Mouse (Mus musculus): Measurements from ENCODE around the gene Igf2bp2. TPM values are rescaled to one million over a fixed set of nuclear protein-coding genes. Genes with fewer than 3 reads are reported as not detected.
A peak's percentile ranks its signal among the peaks of the same experiment; 100 is the strongest.

Gene Igf2bp2
- polyA plus RNA-seq, 1 experiment, result 12.2 TPM

DNA sequence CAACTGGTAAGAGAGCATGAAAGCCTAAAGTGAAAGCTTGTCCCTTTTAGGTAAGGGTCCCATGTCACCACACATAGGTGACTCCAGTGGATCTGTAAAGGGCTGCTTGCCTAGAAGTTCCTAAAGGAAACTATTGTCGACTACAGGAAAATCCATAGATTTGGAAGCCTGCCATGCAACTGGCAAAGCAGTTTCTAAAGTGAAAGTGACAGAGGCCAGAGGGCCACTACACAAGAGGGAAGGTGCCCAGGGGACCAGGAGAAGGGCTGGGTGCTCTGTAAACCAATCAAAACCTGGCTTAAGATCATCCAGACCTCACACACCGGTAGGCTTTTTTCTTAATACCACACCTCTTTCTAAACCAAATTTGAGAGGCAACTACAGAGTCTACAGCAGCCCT, 12.7 kb downstream of the Igf2bp2 start:
- TF ChIP-seq E2F4 (IDR thresholded peaks at IDR 0.05; ENCODE audit: insufficient read depth) (no peak), POLR2AphosphoS2 (IDR thresholded peaks at IDR 0.05; ENCODE audit: insufficient read length, low read depth) (no peak), CEBPB (IDR thresholded peaks at IDR 0.05; ENCODE audit: insufficient read depth, poor library complexity, severe bottlenecking) (no peak), USF1 (IDR thresholded peaks at IDR 0.05; ENCODE audit: low read depth) (no peak), MYOG (IDR thresholded peaks at IDR 0.05; ENCODE audit: control insufficient read depth in 1 of 3, insufficient read depth in 1 of 3, insufficient read length in 2 of 3, low read depth in 2 of 3) (no peak), MAX (IDR thresholded peaks at IDR 0.05; ENCODE audit: low read depth) (no peak), TCF3 (IDR thresholded peaks at IDR 0.05; ENCODE audit: insufficient read length, low read depth) (no peak), MYOD1 (IDR thresholded peaks at IDR 0.05; ENCODE audit: control insufficient read depth in 1 of 3, insufficient read length in 2 of 3, low read depth in 2 of 3) (no peak), TCF12 (IDR thresholded peaks at IDR 0.05; ENCODE audit: insufficient read depth, poor library complexity, severe bottlenecking) (no peak), SRF (IDR thresholded peaks at IDR 0.05; ENCODE audit: control insufficient read depth, insufficient read length, low read depth) (no peak), REST (IDR thresholded peaks at IDR 0.05; ENCODE audit: insufficient read depth, insufficient read length) (no peak), POLR2A (IDR thresholded peaks at IDR 0.05; ENCODE audit: insufficient read length, low read depth) (no peak)
- no peaks in the 10 kb centered on the region for H3K27me3 ChIP-seq (ENCODE audit: control insufficient read depth, insufficient read depth, insufficient read length)
- no peak overlapping the region for H3ac ChIP-seq (ENCODE audit: control insufficient read depth, insufficient read length)
- H3K4me2 ChIP-seq (ENCODE audit: low read depth), result peak overlapping the region; percentile 34
- H3K79me2 ChIP-seq (ENCODE audit: control insufficient read depth, insufficient read depth), result peaks cover 61% of the 10 kb centered on the region
- H3K4me3 ChIP-seq, result no peak overlapping the region
- no peaks in the 10 kb centered on the region for H3K36me3 ChIP-seq (ENCODE audit: control insufficient read depth, insufficient read depth)

DNA sequence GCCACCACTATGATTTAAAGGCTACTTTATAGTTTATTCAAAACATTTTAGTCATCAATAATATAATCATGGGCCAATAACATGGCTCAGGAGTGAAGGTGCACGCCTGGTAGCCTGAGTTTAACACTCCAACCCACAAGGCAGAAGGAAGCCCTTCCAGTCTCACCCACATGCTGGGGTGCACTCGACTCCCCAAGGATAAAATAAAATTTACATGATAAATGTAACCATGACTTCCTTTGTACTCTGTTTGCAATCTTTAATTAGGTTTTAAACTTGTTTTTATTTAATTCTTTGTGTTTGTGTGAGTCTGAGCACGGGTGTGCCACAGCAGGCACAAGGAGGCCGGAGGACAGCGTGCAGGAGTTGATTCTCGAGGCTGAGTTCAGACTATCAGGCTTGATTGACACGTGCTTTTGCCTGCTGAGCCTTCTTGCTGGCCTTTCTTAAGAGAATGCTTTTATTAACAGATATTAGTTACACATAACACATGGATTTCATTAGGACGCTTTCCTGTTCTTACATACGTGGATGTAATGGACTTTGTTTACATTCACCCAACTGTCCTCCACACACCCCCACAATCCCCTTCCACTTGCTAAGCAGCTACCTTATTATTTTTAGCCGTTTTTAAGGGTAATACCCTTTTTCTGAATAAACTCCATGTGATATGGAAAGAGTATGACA, 13.3 kb downstream of the Igf2bp2 start:
- TF ChIP-seq POLR2A (IDR thresholded peaks at IDR 0.05; ENCODE audit: insufficient read length, low read depth) (no peak), SRF (IDR thresholded peaks at IDR 0.05; ENCODE audit: control insufficient read depth, insufficient read length, low read depth) (no peak), E2F4 (IDR thresholded peaks at IDR 0.05; ENCODE audit: insufficient read depth) (no peak), CEBPB (IDR thresholded peaks at IDR 0.05; ENCODE audit: insufficient read depth, poor library complexity, severe bottlenecking) (no peak), MYOD1 (IDR thresholded peaks at IDR 0.05; ENCODE audit: control insufficient read depth in 1 of 3, insufficient read length in 2 of 3, low read depth in 2 of 3) (no peak), REST (IDR thresholded peaks at IDR 0.05; ENCODE audit: insufficient read depth, insufficient read length) (no peak), MYOG (IDR thresholded peaks at IDR 0.05; ENCODE audit: control insufficient read depth in 1 of 3, insufficient read depth in 1 of 3, insufficient read length in 2 of 3, low read depth in 2 of 3) (no peak), POLR2AphosphoS2 (IDR thresholded peaks at IDR 0.05; ENCODE audit: insufficient read length, low read depth) (no peak)
- no peak overlapping the region for H3K4me3 ChIP-seq
- no peak overlapping the region for H3K4me2 ChIP-seq (ENCODE audit: low read depth)

DNA sequence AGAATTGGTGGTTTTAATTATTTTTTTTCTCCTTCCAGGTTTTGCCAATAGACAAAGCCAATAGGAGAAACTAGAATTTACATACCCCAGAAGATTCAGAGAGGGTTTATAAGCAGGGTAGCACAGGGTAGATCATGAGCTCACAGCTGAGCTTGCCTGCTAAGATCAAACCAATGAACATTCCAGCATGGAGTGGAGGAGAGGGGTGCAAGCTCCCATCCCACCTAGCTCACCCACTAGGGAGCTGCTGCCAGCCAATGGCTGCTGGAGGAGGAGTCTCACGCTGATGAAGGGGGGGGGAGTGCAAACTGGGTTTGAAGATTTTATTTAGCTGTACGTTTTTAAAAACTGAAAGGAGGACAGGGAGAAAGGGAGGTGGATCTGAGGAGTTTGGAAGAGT, 14.0 kb downstream of the Igf2bp2 start:
- Histone ChIP-seq H3K4me2 (ENCODE audit: low read depth) (no peak overlapping the region), H3ac (ENCODE audit: control insufficient read depth, insufficient read length) (no peak overlapping the region), H3K79me2 (ENCODE audit: control insufficient read depth, insufficient read depth) (peaks cover 51% of the 10 kb centered on the region), H3K4me3 (no peak overlapping the region), H3K36me3 (ENCODE audit: control insufficient read depth, insufficient read depth) (no peaks in the 10 kb centered on the region), H3K27me3 (ENCODE audit: control insufficient read depth, insufficient read depth, insufficient read length) (no peaks in the 10 kb centered on the region)
- TF ChIP-seq POLR2A (IDR thresholded peaks at IDR 0.05; ENCODE audit: insufficient read length, low read depth) (no peak), USF1 (IDR thresholded peaks at IDR 0.05; ENCODE audit: low read depth) (no peak), CEBPB (IDR thresholded peaks at IDR 0.05; ENCODE audit: insufficient read depth, poor library complexity, severe bottlenecking) (no peak), MYOG (IDR thresholded peaks at IDR 0.05; ENCODE audit: control insufficient read depth in 1 of 3, insufficient read depth in 1 of 3, insufficient read length in 2 of 3, low read depth in 2 of 3) (no peak), POLR2AphosphoS2 (IDR thresholded peaks at IDR 0.05; ENCODE audit: insufficient read length, low read depth) (no peak), TCF3 (IDR thresholded peaks at IDR 0.05; ENCODE audit: insufficient read length, low read depth) (no peak), MAX (IDR thresholded peaks at IDR 0.05; ENCODE audit: low read depth) (no peak), TCF12 (IDR thresholded peaks at IDR 0.05; ENCODE audit: insufficient read depth, poor library complexity, severe bottlenecking) (no peak), SRF (IDR thresholded peaks at IDR 0.05; ENCODE audit: control insufficient read depth, insufficient read length, low read depth) (no peak), REST (IDR thresholded peaks at IDR 0.05; ENCODE audit: insufficient read depth, insufficient read length) (no peak), MYOD1 (IDR thresholded peaks at IDR 0.05; ENCODE audit: control insufficient read depth in 1 of 3, insufficient read length in 2 of 3, low read depth in 2 of 3) (no peak), E2F4 (IDR thresholded peaks at IDR 0.05; ENCODE audit: insufficient read depth) (no peak)

More for the DNA sequence above, 13.3 kb downstream of the Igf2bp2 start:
- Histone ChIP-seq H3K36me3 (ENCODE audit: control insufficient read depth, insufficient read depth) (no peaks in the 10 kb centered on the region), H3ac (ENCODE audit: control insufficient read depth, insufficient read length) (no peak overlapping the region), H3K79me2 (ENCODE audit: control insufficient read depth, insufficient read depth) (peaks cover 57% of the 10 kb centered on the region), H3K27me3 (ENCODE audit: control insufficient read depth, insufficient read depth, insufficient read length) (no peaks in the 10 kb centered on the region)

DNA sequence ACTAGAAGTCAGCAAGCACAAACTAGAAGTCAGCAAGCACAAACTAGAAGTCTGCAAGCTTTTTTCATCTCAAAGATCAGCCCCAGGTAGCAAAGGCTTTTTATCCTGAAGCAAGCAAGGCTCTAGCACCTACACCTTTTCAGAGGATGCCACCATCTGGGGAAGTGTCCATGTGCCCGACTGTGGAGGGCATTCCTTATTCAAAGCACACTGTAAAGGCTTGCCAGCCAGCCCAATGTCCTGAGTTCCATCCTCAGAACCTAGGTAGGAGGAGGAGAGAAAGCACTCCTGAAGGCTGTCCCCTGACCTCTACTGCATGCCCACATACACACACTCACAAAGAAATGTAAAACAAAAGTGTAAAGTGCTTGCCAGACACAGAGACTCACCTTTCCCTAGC, 16.0 kb downstream of the Igf2bp2 start:
- TF ChIP-seq MYOD1 (IDR thresholded peaks at IDR 0.05; ENCODE audit: control insufficient read depth in 1 of 3, insufficient read length in 2 of 3, low read depth in 2 of 3) (no peak), SRF (IDR thresholded peaks at IDR 0.05; ENCODE audit: control insufficient read depth, insufficient read length, low read depth) (no peak), TCF3 (IDR thresholded peaks at IDR 0.05; ENCODE audit: insufficient read length, low read depth) (no peak), REST (IDR thresholded peaks at IDR 0.05; ENCODE audit: insufficient read depth, insufficient read length) (no peak), MYOG (IDR thresholded peaks at IDR 0.05; ENCODE audit: control insufficient read depth in 1 of 3, insufficient read depth in 1 of 3, insufficient read length in 2 of 3, low read depth in 2 of 3) (no peak), TCF12 (IDR thresholded peaks at IDR 0.05; ENCODE audit: insufficient read depth, poor library complexity, severe bottlenecking) (no peak), POLR2A (IDR thresholded peaks at IDR 0.05; ENCODE audit: insufficient read length, low read depth) (no peak), USF1 (IDR thresholded peaks at IDR 0.05; ENCODE audit: low read depth) (no peak), E2F4 (IDR thresholded peaks at IDR 0.05; ENCODE audit: insufficient read depth) (no peak), CEBPB (IDR thresholded peaks at IDR 0.05; ENCODE audit: insufficient read depth, poor library complexity, severe bottlenecking) (no peak), MAX (IDR thresholded peaks at IDR 0.05; ENCODE audit: low read depth) (no peak), POLR2AphosphoS2 (IDR thresholded peaks at IDR 0.05; ENCODE audit: insufficient read length, low read depth) (no peak)
- no peak overlapping the region for H3K4me3 ChIP-seq
- no peak overlapping the region for H3K4me2 ChIP-seq (ENCODE audit: low read depth)
- H3K27me3 ChIP-seq (ENCODE audit: control insufficient read depth, insufficient read depth, insufficient read length), result no peaks in the 10 kb centered on the region
- no peak overlapping the region for H3ac ChIP-seq (ENCODE audit: control insufficient read depth, insufficient read length)
- H3K79me2 ChIP-seq (ENCODE audit: control insufficient read depth, insufficient read depth), result peaks cover 57% of the 10 kb centered on the region
- H3K36me3 ChIP-seq (ENCODE audit: control insufficient read depth, insufficient read depth), result no peaks in the 10 kb centered on the region
